Mouse (Mus musculus): Measurements from ENCODE around the gene Ruvbl1. TPM values are rescaled to one million over a fixed set of nuclear protein-coding genes. Genes with fewer than 3 reads are reported as not detected.

Ruvbl1 gene
- polyA plus RNA-seq, 1 experiment from 2014 or later = 163 TPM

DNA sequence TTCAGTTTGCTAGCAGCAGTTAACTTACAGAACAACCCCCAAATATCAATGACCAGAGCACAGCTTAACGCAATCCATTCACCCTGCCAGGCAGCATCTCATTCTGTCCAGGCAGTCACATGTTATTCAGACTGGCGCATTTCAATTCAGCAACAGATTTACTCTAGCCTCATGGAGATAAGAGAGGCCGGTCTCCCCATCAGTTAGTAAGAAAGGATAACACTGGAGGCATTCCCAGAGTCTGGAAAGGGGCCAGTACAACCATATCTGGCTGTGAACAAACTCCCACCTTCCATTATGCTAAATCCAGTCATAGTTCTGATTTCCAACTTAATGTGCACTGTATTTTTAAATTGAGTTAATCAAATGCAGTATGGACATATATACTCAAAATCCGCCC, 49.3 kb downstream of the Ruvbl1 start:
- DNase-seq (no peak), ATAC-seq (ENCODE audit: insufficient read depth) (no peak)
- Histone ChIP-seq H3K27me3 (ENCODE audit: insufficient read depth, low read length) (no peaks in the 10 kb centered on the region), H3K9ac (no peak overlapping the region), H3K4me3 (ENCODE audit: low read depth, low read length) (no peak overlapping the region), H3K9me3 (ENCODE audit: low read depth, low read length) (no peaks in the 10 kb centered on the region), H3K4me2 (no peak overlapping the region), H3K4me1 (ENCODE audit: insufficient read depth) (peaks cover 2% of the 10 kb centered on the region), H3K27ac (ENCODE audit: low read depth) (no peak overlapping the region), H3K36me3 (ENCODE audit: insufficient read depth) (peaks cover 72% of the 10 kb centered on the region)
- 77% methylated on average over 4 of the region's 4 CpGs for WGBS
- TF ChIP-seq CTCF (IDR thresholded peaks at IDR 0.05; ENCODE audit: low read depth) = no peak

DNA sequence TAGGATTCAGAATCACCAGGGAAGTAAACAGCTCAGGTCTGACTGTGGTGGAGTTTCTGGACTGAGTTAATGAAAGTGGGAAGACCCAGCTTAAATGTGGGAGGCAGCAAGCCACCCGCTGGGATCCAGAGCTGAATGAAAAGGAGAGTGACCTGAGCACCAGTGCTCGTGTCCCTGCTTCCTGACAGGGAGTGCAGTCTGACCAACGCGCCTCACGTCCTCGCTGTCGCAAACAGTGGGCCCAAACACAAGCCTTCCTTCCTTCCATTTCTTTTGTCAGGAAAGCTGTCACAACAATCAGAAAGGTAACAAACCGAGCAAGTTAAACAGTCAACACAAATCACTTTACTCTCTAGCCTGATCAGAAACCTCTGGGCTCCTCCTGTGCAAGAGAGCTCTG, 50.8 kb downstream of the Ruvbl1 start:
- WGBS = 78% methylated on average over 8 of the region's 8 CpGs
- no peak for DNase-seq
- H3K9me3 ChIP-seq (ENCODE audit: low read depth, low read length) = no peaks in the 10 kb centered on the region
- no peak overlapping the region for H3K4me2 ChIP-seq
- H3K4me3 ChIP-seq (ENCODE audit: low read depth, low read length) = no peak overlapping the region
- peaks cover 4% of the 10 kb centered on the region for H3K4me1 ChIP-seq (ENCODE audit: insufficient read depth)
- no peak overlapping the region for H3K27ac ChIP-seq (ENCODE audit: low read depth)
- H3K36me3 ChIP-seq (ENCODE audit: insufficient read depth) = peaks cover 57% of the 10 kb centered on the region
- TF ChIP-seq CTCF (IDR thresholded peaks at IDR 0.05; ENCODE audit: low read depth) = no peak
- no peak overlapping the region; the same call in 1 of the 2 replicates for H3K9ac ChIP-seq
- H3K27me3 ChIP-seq (ENCODE audit: insufficient read depth, low read length) = no peaks in the 10 kb centered on the region
- no peak for ATAC-seq (ENCODE audit: insufficient read depth)

DNA sequence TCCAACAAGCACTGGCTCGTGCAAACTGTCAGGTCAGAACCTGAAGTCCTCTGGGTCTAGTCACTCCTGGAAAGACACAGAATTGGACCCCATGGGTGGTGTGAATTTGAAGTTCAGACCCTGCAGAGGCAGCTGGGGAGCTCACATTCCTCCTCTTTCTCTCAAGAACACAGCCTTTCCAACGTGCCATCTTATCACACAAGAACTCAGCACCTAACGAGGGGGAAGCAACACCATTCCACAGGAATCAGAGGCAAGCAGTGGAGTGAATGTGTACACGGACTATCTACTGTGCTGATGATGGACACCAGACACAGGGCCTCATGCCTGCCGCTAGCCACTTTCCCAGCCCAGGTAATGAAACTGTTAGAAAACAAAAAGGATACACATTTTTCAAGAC, 51.5 kb downstream of the Ruvbl1 start:
- Histone ChIP-seq H3K4me2 (peak overlapping the region; percentile 93), H3K9me3 (ENCODE audit: low read depth, low read length) (no peaks in the 10 kb centered on the region), H3K4me1 (ENCODE audit: insufficient read depth) (peaks cover 4% of the 10 kb centered on the region), H3K27ac (ENCODE audit: low read depth) (no peak overlapping the region), H3K27me3 (ENCODE audit: insufficient read depth, low read length) (no peaks in the 10 kb centered on the region), H3K36me3 (ENCODE audit: insufficient read depth) (peaks cover 50% of the 10 kb centered on the region), H3K4me3 (ENCODE audit: low read depth, low read length) (peak overlapping the region; percentile 89; the same call in 1 of the 2 replicates), H3K9ac (peak overlapping the region; percentile 97; the same call in 1 of the 2 replicates)
- WGBS = 52% methylated on average over 5 of the region's 5 CpGs
- TF ChIP-seq CTCF (IDR thresholded peaks at IDR 0.05; ENCODE audit: low read depth) = no peak
- ATAC-seq (ENCODE audit: insufficient read depth) = no peak
- no peak for DNase-seq

DNA sequence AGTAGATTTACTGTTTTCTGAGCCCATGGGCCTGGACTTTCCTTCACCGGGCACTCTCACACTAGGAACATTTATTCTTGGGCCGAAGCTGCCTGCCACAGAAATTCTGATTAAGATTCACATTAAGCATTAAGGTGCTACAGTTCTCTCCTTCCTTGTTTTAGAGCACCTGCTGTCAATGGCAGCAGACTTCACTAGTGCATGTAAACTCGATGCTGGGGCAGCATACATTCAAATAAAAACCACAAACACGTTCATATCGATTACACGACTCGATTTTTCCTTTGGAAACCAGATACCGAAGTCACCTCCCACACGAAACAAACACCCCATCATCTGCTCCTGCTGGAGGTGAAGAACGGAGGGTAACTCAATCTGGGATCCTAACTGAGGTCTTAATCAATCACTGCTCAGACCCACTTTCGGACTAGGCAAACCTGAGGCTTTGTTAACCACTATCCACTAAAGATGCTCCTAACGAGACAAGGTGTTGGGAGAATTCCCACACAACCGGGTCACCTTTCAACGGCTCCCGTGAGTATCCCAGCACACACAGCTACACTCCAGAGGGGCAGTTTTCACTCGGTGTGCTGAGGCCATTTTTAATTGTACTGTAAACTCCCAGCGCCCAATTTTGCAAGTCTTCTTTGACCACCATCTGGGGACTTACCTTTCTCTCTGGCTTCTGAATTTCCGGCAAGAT, 52.6 kb downstream of the Ruvbl1 start:
- no peaks in the 10 kb centered on the region for H3K9me3 ChIP-seq (ENCODE audit: low read depth, low read length)
- H3K4me2 ChIP-seq = peak overlapping the region; percentile 93
- peak overlapping the region; percentile 89 for H3K4me3 ChIP-seq (ENCODE audit: low read depth, low read length)
- peak overlapping the region; percentile 83 for H3K27ac ChIP-seq (ENCODE audit: low read depth)
- DNase-seq = peak; percentile 34
- peak overlapping the region; percentile 97 for H3K9ac ChIP-seq
- ATAC-seq (ENCODE audit: insufficient read depth) = no peak
- peaks cover 38% of the 10 kb centered on the region for H3K36me3 ChIP-seq (ENCODE audit: insufficient read depth)
- no peaks in the 10 kb centered on the region for H3K27me3 ChIP-seq (ENCODE audit: insufficient read depth, low read length)
- WGBS = 9% methylated on average over 18 of the region's 18 CpGs
- TF ChIP-seq CTCF (IDR thresholded peaks at IDR 0.05; ENCODE audit: low read depth) = no peak
- peaks cover 4% of the 10 kb centered on the region for H3K4me1 ChIP-seq (ENCODE audit: insufficient read depth)

DNA sequence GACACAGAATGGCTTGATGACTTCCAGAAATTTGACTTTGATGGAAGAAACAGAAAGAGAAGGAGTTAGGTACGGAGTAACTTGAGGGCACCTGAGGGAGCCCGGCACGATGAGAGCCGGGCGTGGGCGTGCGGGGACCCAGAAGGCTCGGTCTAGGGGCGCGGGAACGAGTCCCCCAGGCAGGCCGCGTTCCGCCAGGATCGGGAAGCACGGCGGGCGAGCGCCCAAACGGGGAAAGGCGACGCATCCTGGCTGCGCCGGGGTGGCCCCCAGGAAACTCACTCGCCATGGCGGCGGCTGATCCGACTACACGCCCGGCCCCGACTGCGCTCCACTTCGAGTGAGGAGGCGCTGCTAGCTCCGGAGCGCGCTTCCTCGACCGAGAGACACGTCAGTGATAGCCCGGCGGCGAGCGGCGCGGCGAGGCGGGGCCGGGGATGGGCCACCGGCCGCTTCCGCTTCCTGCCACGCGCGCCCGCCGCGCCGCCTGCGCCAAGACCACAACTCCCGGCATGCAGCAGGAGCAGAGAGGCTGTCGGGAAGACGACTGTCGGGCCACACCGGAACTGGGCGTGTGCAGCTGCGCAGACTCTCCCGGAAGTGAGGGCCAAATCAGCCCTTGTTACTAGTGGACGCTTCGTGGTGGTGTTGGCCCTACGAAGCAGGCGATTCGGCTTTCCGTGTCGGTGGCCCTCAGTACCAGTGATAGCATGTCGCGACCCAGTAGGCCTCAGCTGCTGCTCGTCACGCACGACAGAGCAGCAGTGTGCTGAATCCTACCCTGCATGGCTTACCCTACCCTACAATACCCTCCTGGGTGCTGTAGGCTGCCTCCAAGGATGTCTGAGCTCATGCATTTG, 53.4 kb downstream of the Ruvbl1 start, which contains the start of gene Sec61a1:
Gene Sec61a1, minus strand, starts transcription at position 502 of the 860 bp plus-strand sequence.
- peaks cover 4% of the 10 kb centered on the region for H3K4me1 ChIP-seq (ENCODE audit: insufficient read depth)
- H3K9ac ChIP-seq = peak within 1 kb of the TSS; percentile 97
- peak within 1 kb of the TSS; percentile 90 for H3K27ac ChIP-seq (ENCODE audit: low read depth)
- H3K4me3 ChIP-seq (ENCODE audit: low read depth, low read length) = peak within 1 kb of the TSS; percentile 89
- ATAC-seq (ENCODE audit: insufficient read depth) (peak; percentile 98), DNase-seq (peak; percentile 98)
- TF ChIP-seq CTCF (IDR thresholded peaks at IDR 0.05; ENCODE audit: low read depth) = no peak
- no peaks in the 10 kb centered on the region for H3K9me3 ChIP-seq (ENCODE audit: low read depth, low read length)
- no peaks in the 10 kb centered on the region for H3K27me3 ChIP-seq (ENCODE audit: insufficient read depth, low read length)
- H3K4me2 ChIP-seq = peak within 1 kb of the TSS; percentile 93
- WGBS = under 1% methylated on average over 80 of the region's 80 CpGs
- peaks cover 31% of the 10 kb centered on the region for H3K36me3 ChIP-seq (ENCODE audit: insufficient read depth)

DNA sequence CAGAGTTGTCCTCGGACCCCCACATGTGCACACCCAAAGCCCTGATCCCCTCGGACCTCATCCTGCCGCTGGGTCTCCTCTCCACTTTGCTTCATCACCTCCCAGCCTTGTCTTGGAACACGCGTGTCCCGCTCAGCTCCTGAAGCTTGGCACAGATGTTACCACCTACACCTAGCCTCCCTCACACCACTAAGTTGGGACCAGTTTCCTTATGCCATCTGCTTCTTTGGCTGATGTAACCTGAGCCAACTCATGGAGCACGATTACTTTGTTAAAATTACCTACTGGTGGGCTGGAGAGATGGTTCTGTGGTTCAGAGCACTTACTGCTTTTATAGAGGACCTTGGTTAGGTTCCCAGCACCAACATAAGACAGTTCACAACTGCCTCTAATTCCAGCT, 56.6 kb downstream of the Ruvbl1 start:
- H3K4me1 ChIP-seq (ENCODE audit: insufficient read depth) = peaks cover 4% of the 10 kb centered on the region
- ATAC-seq (ENCODE audit: insufficient read depth) (no peak), DNase-seq (no peak)
- H3K36me3 ChIP-seq (ENCODE audit: insufficient read depth) = no peaks in the 10 kb centered on the region
- no peak overlapping the region for H3K27ac ChIP-seq (ENCODE audit: low read depth)
- H3K9me3 ChIP-seq (ENCODE audit: low read depth, low read length) = no peaks in the 10 kb centered on the region
- H3K9ac ChIP-seq = no peak overlapping the region
- H3K27me3 ChIP-seq (ENCODE audit: insufficient read depth, low read length) = no peaks in the 10 kb centered on the region
- no peak overlapping the region for H3K4me3 ChIP-seq (ENCODE audit: low read depth, low read length)
- H3K4me2 ChIP-seq = no peak overlapping the region
- TF ChIP-seq CTCF (IDR thresholded peaks at IDR 0.05; ENCODE audit: low read depth) = no peak
- WGBS = 77% methylated on average over 7 of the region's 7 CpGs

DNA sequence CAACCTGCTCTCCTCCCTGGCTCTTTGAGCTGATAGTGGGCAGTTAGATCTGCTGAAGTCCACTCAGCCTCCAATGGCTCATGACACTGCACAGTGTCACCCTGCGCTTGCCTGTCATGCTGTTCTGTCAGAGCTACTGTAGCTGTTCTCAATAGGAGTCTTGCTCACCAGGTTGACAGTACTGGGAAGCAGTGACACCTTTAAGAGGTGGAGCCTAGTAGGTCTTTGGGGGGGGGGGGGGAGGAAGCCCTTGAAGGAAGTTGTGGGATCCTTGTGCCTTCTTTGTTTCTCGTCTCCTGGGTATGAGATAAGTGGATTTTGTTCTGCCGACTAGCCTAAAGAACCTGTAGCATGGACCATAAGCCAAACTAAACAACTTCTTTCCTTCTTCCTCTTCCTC, 57.4 kb downstream of the Ruvbl1 start:
- no peak for DNase-seq
- no peak for ATAC-seq (ENCODE audit: insufficient read depth)
- TF ChIP-seq CTCF (IDR thresholded peaks at IDR 0.05; ENCODE audit: low read depth) = no peak
- H3K4me2 ChIP-seq = no peak overlapping the region
- H3K27me3 ChIP-seq (ENCODE audit: insufficient read depth, low read length) = no peaks in the 10 kb centered on the region
- H3K9me3 ChIP-seq (ENCODE audit: low read depth, low read length) = no peaks in the 10 kb centered on the region
- no peak overlapping the region for H3K9ac ChIP-seq
- no peak overlapping the region for H3K4me3 ChIP-seq (ENCODE audit: low read depth, low read length)
- H3K36me3 ChIP-seq (ENCODE audit: insufficient read depth) = no peaks in the 10 kb centered on the region
- no peak overlapping the region for H3K27ac ChIP-seq (ENCODE audit: low read depth)
- WGBS = 41% methylated on average over 3 of the region's 3 CpGs
- H3K4me1 ChIP-seq (ENCODE audit: insufficient read depth) = peaks cover 4% of the 10 kb centered on the region
